Mouse (Mus musculus) embryonic facial prominence, embryonic 15.5 days (tissue): ENCODE results near the gene Pnmt. TPM values are rescaled to one million over a fixed set of nuclear protein-coding genes. Genes with fewer than 3 reads are reported as not detected.

Source experiments
- ATAC-seq: fragments of 200-750 bp; cut with Nextera tagmentation; 2 replicates; pipeline ENCODE4 v1.8.0; 2017; ENCODE audit warnings: low read depth, moderate TSS enrichment; ENCODE audit not compliant: insufficient number of reproducible peaks, low FRiP score, low TSS enrichment
- H3K27ac ChIP-seq: fragments of 300-500 bp; sonication (generic); replicated peaks from 2 replicates; pipeline ENCODE4 v1.5.1; 2015; ENCODE audit warnings: mild to moderate bottlenecking, inconsistent platforms
- H3K27me3 ChIP-seq: fragments of 300-500 bp; sonication (generic); 2 replicates; pipeline ENCODE4 v1.6.1; 2015; ENCODE audit warnings: inconsistent platforms
- H3K36me3 ChIP-seq: fragments of 300-500 bp; sonication (generic); 2 replicates; pipeline ENCODE4 v1.6.1; 2015; ENCODE audit warnings: mild to moderate bottlenecking, inconsistent platforms
- H3K4me1 ChIP-seq: fragments of 300-500 bp; sonication (generic); 2 replicates; pipeline ENCODE4 v1.6.1; 2015; ENCODE audit warnings: inconsistent platforms
- H3K4me2 ChIP-seq: fragments of 300-500 bp; sonication (generic); replicated peaks from 2 replicates; pipeline ENCODE4 v1.6.1; 2015; ENCODE audit warnings: mild to moderate bottlenecking, inconsistent platforms
- H3K4me3 ChIP-seq: fragments of 300-500 bp; sonication (generic); replicated peaks from 2 replicates; pipeline ENCODE4 v1.5.1; 2015; ENCODE audit warnings: mild to moderate bottlenecking, inconsistent platforms
- H3K9ac ChIP-seq: fragments of 300-500 bp; sonication (generic); 2 replicates; pipeline ENCODE4 v1.6.1; 2015; ENCODE audit warnings: inconsistent platforms
- H3K9me3 ChIP-seq: fragments of 300-500 bp; sonication (generic); replicated peaks from 2 replicates; pipeline ENCODE4 v1.6.1; 2016; ENCODE audit warnings: inconsistent platforms
- whole genome bisulfite sequencing: fragments of 180-500 bp; shearing (Covaris S2); methylation state at CpG from one replicate; pipeline ENCODE4 v1.1.7; 2015; 5-methylcytosine and 5-hydroxymethylcytosine counted together
- polyA plus RNA-seq: library from polyadenylated mRNA; unstranded; fragments of >200 nt; fragmentation: Nextera tagmentation; extraction: Ambion mirVana; gene quantifications from 2 replicates; pipeline ENCODE4 v1.2.1, GENCODE M21; 2015

Pnmt gene
- polyA plus RNA-seq, result 0.56 and 0.66 TPM in 2 replicates

GRCm38 (mm10) chr11:98385638-98386585 lies at the start of gene Pnmt:
Pnmt (plus strand) TSS chr11:98386450.
- no peak within 1 kb of the TSS for H3K4me3 ChIP-seq
- no peaks in the 10 kb centered on the region for H3K9me3 ChIP-seq
- H3K4me2 ChIP-seq, result no peak within 1 kb of the TSS
- peaks cover 14% of the 10 kb centered on the region for H3K4me1 ChIP-seq
- H3K27me3 ChIP-seq, result peaks cover 47% of the 10 kb centered on the region
- 49% methylated on average over 25 of the region's 25 CpGs for WGBS
- no peak within 1 kb of the TSS for H3K9ac ChIP-seq
- H3K27ac ChIP-seq, result no peak within 1 kb of the TSS
- 0 out of 2 replicates have a peak, but pooled peaks cover under 1% of the 10 kb centered on the region for H3K36me3 ChIP-seq
- ATAC-seq, result no peak

- Histone ChIP-seq H3K36me3 (no peaks in the 10 kb centered on the region), H3K9me3 (no peaks in the 10 kb centered on the region), H3K4me3 (peak overlapping the region; percentile 54), H3K9ac (peak overlapping the region; percentile 44), H3K27ac (no peak overlapping the region), H3K4me2 (peak overlapping the region; percentile 98), H3K27me3 (peaks cover 85% of the 10 kb centered on the region), H3K4me1 (peaks cover 43% of the 10 kb centered on the region)
- no peak for ATAC-seq
- WGBS, result under 1% methylated on average over 42 of the region's 57 CpGs
These were observed 47.7 kb upstream of the Pnmt start for GRCm38 (mm10) chr11:98338507-98338961.

GRCm38 (mm10) chr11:98339071-98339501 lies 47.2 kb upstream of the Pnmt start:
- Histone ChIP-seq H3K9me3 (no peaks in the 10 kb centered on the region), H3K27ac (no peak overlapping the region), H3K27me3 (peaks cover 85% of the 10 kb centered on the region), H3K36me3 (no peaks in the 10 kb centered on the region), H3K4me2 (peak overlapping the region; percentile 98), H3K4me3 (peak overlapping the region; percentile 54), H3K4me1 (peaks cover 42% of the 10 kb centered on the region), H3K9ac (peak overlapping the region; percentile 44)
- no peak for ATAC-seq
- under 1% methylated on average over 19 of the region's 19 CpGs for WGBS

GRCm38 (mm10) chr11:98339679-98340287 lies 46.5 kb upstream of the Pnmt start:
- Histone ChIP-seq H3K27me3 (peaks cover 82% of the 10 kb centered on the region), H3K27ac (no peak overlapping the region), H3K36me3 (no peaks in the 10 kb centered on the region), H3K4me1 (peaks cover 35% of the 10 kb centered on the region), H3K4me3 (peak overlapping the region; percentile 54), H3K9ac (no peak overlapping the region), H3K9me3 (no peaks in the 10 kb centered on the region), H3K4me2 (peak overlapping the region; percentile 98)
- no peak for ATAC-seq
- 5% methylated on average over 11 of the region's 11 CpGs for WGBS

GRCm38 (mm10) chr11:98340597-98340996 lies 45.7 kb upstream of the Pnmt start:
- Histone ChIP-seq H3K9me3 (no peaks in the 10 kb centered on the region), H3K36me3 (no peaks in the 10 kb centered on the region), H3K4me3 (no peak overlapping the region), H3K27ac (no peak overlapping the region), H3K9ac (no peak overlapping the region), H3K4me2 (no peak overlapping the region), H3K4me1 (peaks cover 34% of the 10 kb centered on the region), H3K27me3 (peaks cover 81% of the 10 kb centered on the region)
- no peak for ATAC-seq
- 8% methylated on average over 4 of the region's 4 CpGs for WGBS

GRCm38 (mm10) chr11:98341174-98341573 lies 45.1 kb upstream of the Pnmt start:
- no peak overlapping the region for H3K4me3 ChIP-seq
- WGBS, result 54% methylated on average over 4 of the region's 4 CpGs
- peaks cover 80% of the 10 kb centered on the region for H3K27me3 ChIP-seq
- ATAC-seq, result no peak
- peaks cover 34% of the 10 kb centered on the region for H3K4me1 ChIP-seq
- no peak overlapping the region for H3K27ac ChIP-seq
- H3K4me2 ChIP-seq, result no peak overlapping the region
- H3K9ac ChIP-seq, result no peak overlapping the region
- no peaks in the 10 kb centered on the region for H3K9me3 ChIP-seq
- no peaks in the 10 kb centered on the region for H3K36me3 ChIP-seq

- WGBS, result 1% methylated on average over 29 of the region's 29 CpGs
- peak overlapping the region; percentile 71 for H3K27ac ChIP-seq
- peak; percentile 75 for ATAC-seq
These were observed 44.0 kb upstream of the Pnmt start for GRCm38 (mm10) chr11:98342000-98342945.

GRCm38 (mm10) chr11:98345253-98345652 lies 41.0 kb upstream of the Pnmt start:
- under 1% methylated on average over 14 of the region's 14 CpGs for WGBS
- peak overlapping the region; percentile 19; the same call in 1 of the 2 replicates for H3K4me3 ChIP-seq
- H3K9ac ChIP-seq, result no peak overlapping the region
- H3K4me1 ChIP-seq, result peaks cover 31% of the 10 kb centered on the region
- H3K9me3 ChIP-seq, result no peaks in the 10 kb centered on the region
- peaks cover 79% of the 10 kb centered on the region for H3K27me3 ChIP-seq
- no peaks in the 10 kb centered on the region for H3K36me3 ChIP-seq
- H3K27ac ChIP-seq, result no peak overlapping the region
- no peak for ATAC-seq
- peak overlapping the region; percentile 44 for H3K4me2 ChIP-seq

More at GRCm38 (mm10) chr11:98342000-98342945, 44.0 kb upstream of the Pnmt start:
- Histone ChIP-seq H3K36me3 (no peaks in the 10 kb centered on the region), H3K9ac (no peak overlapping the region), H3K27me3 (peaks cover 80% of the 10 kb centered on the region), H3K4me3 (peak overlapping the region; percentile 34), H3K4me1 (peaks cover 34% of the 10 kb centered on the region), H3K4me2 (peak overlapping the region; percentile 65), H3K9me3 (no peaks in the 10 kb centered on the region)

GRCm38 (mm10) chr11:98346168-98346567 lies 40.1 kb upstream of the Pnmt start:
- 13% methylated on average over 9 of the region's 9 CpGs for WGBS
- no peaks in the 10 kb centered on the region for H3K36me3 ChIP-seq
- H3K4me1 ChIP-seq, result peaks cover 31% of the 10 kb centered on the region
- H3K9me3 ChIP-seq, result no peaks in the 10 kb centered on the region
- H3K4me2 ChIP-seq, result no peak overlapping the region
- ATAC-seq, result no peak
- H3K4me3 ChIP-seq, result no peak overlapping the region
- no peak overlapping the region for H3K27ac ChIP-seq
- peaks cover 82% of the 10 kb centered on the region for H3K27me3 ChIP-seq
- H3K9ac ChIP-seq, result no peak overlapping the region

- peak overlapping the region; percentile 52; the same call in 1 of the 2 replicates for H3K4me3 ChIP-seq
- ATAC-seq, result no peak
- H3K27me3 ChIP-seq, result peaks cover 85% of the 10 kb centered on the region
- WGBS, result 4% methylated on average over 12 of the region's 12 CpGs
- no peak overlapping the region for H3K9ac ChIP-seq
- peaks cover 20% of the 10 kb centered on the region for H3K4me1 ChIP-seq
- no peaks in the 10 kb centered on the region for H3K36me3 ChIP-seq
- H3K4me2 ChIP-seq, result peak overlapping the region; percentile 97; the same call in 1 of the 2 replicates
- no peaks in the 10 kb centered on the region for H3K9me3 ChIP-seq
- H3K27ac ChIP-seq, result no peak overlapping the region
These were observed 38.7 kb upstream of the Pnmt start for GRCm38 (mm10) chr11:98347385-98348082.
